Mouse (Mus musculus) mesoderm, embryonic 11.5 days (tissue): ENCODE measurements around the gene Por.
A peak's percentile ranks its signal among the peaks of the same experiment; 100 is the strongest.

ENCODE experiments used
- DNase-seq: peaks from one replicate; pipeline ENCODE4 v3.0.0-alpha.2; 2012; ENCODE audit warnings: low read depth, low spot score

Gene Por

DNA sequence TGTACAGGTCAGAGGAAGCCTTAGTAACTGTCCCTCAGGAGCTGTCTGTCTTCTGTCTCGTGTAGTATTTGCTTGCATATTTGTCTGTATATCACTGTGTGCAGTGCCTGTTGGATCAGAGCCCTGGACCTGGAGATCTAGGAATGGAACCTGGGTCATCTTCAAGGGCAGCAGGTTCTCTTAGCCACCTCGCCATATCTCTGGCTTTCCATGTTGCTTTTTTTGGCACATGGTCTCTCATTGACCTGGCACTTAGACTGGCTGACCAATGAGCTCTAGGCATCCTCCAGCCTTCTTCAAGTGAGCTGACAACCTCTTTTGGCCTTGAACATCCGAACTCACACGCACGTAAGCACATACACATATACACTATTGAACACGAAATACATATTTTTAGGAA is 32.4 kb downstream of the Por start:
- DNase-seq = no peak

DNA sequence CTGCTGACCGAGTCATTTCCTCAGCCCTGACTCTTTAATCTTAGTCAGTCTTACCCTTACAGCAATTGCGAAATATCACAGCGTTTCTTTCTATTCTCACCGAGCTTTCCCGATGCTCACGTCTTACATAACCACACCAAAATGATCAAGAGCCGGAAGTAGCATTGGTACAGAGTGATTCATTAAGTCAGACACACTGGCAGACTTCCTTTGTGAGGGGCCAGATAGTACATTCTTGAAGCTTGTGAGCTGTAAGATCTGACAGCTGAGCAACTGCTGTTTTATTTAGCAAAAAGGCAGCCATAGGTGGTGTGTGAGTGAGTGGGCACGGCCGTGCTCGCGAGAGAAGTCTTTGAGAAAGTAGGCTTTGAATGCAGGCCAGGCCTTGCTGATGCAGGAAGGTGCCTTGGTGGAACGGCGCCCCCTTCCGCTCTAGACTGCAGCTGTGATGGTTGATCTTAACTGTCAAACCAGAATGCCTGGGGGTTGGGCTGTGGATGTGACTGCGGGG is 32.9 kb downstream of the Por start:
- DNase-seq = no peak

DNA sequence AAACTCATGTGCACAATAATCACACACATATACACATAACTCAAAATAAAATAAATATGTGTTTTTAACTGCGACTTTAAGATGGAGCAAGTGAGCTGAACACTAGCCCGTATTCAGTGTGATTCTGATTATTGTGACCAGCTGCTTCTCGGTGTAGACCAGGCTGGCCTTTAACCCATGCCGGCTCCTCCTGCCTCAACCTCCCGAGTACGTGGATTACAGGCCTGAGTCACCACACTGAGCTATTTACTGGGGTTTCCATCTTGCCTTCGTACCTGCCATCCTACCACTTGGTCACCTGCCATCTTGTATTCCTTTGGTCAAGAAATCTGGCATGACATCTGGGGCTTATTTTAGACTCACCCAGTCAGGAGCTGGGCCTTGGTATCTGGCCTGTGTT is 33.6 kb downstream of the Por start:
- DNase-seq = no peak

DNA sequence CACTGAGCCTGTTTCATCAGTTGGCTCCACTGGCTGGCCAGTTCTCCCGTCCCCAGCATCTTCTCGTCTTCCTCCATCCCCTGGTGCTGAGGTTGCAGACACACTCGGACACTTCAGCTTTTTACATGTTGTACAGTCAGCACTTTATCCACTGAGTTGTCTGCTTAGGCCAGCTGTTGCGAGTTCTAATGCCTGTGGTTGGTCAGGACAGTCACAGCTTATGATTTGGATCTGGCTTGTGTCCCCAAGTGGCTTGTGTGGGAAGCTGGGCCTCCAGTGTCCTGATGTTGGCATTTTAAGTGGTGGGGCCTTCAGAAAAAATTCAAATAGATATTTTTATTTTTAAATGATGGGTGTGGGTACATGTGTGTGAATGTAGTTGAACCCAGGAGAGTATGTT is 35.5 kb downstream of the Por start:
- DNase-seq = no peak

DNA sequence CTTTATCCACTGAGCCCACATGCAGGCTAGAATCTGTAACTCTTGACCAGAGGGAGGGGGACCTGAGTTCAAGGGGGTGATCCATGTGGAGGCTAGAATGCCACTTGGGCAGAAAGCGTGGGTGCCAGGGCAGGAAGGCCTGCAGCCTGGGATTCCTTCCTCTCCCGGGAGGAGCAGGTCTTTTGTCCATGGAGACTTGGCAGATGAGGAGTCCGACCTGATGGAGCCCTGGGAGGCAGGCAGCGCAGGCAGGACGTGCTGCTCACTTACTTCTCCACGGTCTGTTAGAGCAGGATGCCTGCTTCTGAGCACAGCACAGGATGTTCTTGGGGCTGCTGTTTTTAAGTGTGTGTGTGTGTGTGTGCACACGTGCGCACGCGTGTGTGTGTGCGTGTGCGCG is 37.2 kb downstream of the Por start:
- DNase-seq = no peak

DNA sequence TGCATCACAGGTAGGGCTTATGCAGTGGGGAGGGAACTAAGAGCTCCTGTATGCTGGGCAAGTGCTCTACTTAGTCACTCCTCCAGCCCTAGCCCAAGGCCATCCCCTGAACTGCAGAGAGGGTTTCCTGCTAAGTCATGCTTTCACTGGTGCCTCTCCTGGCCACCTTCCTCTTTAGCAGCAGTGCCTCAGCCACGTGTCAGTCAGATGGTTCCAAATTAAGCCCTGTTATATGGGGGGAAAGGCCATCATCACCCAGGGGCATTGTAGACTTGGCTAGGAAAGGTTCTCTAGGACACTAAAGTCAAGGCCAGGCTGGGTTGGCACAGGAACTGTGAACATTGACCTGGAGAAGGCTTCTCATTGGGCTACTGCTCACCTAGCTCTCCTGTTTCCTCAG is 38.0 kb downstream of the Por start:
- no peak for DNase-seq

DNA sequence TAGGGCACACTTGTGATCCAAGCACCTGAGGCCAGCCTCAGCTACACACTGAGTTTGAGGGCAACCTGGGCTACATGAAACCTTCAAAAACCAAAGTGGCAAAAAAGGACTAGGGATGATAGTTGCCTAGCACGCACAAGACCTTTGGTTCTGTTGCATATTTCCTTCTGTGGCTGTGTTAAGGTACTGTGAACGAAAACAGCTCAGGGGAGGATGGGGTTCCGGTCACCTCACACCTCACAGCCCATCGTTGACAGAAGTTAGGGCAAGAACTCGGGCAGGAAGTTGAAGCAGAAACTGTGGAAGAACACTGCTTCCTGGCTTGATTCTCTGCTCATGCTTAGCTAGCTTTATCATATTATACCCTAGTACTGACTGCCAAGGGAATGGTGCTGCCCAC is 39.9 kb downstream of the Por start:
- no peak for DNase-seq

DNA sequence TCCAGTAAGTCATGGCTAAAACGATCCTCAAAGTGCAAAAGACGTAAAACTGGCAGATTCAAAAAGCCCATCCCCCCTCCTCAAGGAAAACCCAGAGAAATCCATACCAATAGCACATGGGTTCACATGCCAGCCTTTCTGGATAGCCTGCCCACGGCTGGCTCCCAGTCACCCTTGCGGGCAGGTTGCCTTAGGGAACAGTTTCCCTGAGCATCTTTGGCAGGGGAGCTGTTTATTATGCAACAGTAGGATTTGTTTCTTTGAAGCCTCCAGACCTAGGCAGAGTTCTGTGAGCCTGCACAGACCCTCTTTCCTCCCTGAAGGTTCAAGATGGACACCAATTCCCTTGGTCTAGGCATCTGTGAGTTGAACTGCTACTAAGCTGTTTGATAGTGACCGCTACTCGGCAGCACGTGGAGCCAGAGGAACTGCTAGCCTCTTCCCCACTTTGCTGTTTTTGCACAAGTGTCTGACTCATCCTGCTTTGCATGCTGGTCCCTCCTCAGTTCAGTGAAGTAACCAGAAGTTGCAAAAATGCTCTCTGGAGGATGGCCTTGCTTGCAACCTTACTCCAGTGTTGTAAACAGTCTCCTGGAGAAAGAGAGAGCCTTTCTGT is 40.9 kb downstream of the Por start:
- DNase-seq = no peak

DNA sequence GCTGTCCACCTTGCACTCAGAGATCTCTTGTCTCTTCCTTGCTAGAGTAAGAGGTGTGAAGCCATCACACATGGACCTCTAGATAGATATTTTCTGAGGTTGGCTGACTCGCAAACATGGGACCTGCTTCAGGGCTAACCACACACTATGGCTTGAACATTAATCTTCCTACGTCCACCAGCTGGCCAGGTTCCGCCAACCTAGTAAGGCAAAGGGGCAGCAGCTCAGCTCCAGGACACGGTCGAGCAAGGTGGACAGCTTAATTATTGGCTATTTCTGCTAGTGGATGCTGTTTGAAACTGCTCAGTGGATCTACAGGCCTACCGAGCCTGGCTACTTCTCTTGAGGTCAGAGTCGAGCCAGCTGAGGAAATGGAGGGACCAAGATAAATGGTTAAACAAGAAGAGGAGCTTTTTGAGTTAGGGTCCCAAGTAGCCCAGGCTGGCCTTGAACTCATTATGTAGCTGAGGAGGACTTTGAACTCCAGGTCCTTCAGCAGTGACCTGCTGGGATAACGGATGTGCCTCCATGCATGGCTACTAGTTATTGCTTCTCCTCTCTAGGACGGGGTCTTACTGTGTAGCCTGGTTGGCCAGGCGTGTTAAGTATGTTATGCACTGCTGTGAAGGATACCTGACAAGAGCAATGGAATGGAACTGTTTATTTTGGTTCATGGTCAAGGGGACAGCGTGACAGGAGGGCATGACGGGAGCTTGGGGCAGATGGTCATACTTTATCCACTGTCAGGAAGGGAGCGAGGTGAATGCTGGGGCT is 41.9 kb downstream of the Por start:
- DNase-seq = no peak

DNA sequence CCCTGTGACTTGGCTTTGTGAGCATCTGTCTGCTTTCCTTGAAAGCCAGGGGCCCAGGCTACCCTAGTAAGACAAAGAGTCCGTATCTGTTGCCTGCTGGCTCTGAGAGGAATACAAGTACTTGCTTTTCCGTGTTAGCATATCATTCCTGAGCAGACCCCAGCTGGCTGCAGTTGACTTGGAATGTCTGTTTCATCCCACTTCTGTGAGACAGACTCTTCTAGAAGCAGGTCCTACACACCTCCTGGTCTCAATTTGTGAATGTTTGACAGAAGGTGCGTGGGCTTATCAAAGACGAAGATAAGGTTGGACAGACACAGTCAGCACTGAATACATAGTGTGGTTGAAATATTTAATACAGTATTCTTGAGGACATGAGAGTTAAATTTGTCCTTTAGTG is 43.0 kb downstream of the Por start:
- no peak for DNase-seq

DNA sequence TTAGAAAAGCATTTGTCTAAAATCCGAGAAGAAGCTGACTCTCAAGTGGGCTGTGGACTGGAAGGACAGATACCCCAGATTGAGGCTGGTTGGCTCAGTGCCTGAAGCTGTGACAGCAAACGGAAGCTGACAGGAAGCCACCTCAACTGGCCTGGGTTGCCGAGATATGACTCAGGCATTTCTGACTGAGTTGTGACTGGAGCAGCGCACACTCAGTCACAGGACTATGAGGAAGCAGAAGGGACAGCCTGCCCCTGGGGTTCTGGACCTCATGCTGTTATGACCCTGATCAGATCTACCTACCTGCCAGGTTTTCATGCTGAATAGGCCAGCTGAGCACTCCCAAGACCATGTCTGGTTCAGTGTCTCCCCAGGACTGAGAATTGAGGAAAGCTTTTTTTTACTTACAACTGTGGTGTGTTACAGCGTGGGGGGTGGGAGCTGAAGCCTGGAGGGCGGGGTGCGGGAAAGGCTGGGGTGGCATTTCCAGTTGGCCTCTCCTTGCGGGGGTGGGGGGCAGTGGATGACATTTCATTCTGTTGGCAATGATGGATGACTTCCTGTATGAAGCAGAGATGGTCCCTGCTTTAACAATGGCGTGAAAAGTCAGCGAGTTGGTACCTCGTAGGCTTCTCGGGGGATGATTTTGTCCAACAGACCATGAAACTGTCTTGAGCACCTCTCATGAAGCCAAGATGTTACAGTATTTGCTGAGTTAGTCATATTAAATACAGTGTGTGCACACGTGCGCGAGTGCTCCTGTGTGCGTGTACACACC is 43.8 kb downstream of the Por start:
- no peak for DNase-seq

DNA sequence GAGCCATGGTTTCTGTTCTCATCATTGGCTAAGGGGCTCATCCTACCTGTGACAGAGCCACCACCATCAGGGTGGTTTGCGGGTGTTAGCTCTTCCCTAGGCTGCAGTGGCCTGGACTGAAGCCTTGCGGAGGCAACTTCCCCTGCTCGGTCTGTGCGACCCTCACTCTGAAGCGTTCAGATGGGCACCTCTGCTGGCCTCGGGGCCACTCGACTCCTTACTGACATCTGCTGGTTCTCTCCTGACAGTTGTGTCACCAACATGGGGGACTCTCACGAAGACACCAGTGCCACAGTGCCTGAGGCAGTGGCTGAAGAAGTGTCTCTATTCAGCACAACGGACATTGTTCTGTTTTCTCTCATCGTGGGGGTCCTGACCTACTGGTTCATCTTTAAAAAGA is 45.8 kb downstream of the Por start:
- no peak for DNase-seq

DNA sequence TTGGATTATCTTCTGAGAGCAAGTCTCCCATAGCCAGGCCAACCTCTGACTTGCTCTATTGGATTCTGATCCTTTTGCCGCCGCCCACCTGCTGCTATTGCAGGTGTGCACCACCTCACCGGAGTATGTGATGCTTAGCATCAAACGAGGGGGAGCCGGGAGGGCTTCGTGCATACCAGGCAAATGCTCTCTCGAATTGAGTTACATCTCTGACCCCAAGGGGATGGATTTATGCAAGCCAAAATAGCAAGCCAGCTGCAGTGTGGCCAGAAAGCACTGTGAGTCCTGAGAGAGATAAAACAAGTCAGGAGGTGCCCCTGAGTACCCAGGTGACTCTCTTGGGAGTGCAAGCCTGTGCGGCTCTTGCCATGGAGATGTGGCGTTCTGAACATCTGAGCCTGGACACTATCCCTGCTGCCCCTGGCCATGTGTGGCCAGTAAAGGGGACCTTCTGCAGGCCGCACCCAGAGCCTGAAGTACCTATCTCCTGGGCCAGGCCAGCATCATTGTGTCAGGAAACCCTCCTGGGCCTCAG is 49.8 kb downstream of the Por start:
- DNase-seq = no peak

DNA sequence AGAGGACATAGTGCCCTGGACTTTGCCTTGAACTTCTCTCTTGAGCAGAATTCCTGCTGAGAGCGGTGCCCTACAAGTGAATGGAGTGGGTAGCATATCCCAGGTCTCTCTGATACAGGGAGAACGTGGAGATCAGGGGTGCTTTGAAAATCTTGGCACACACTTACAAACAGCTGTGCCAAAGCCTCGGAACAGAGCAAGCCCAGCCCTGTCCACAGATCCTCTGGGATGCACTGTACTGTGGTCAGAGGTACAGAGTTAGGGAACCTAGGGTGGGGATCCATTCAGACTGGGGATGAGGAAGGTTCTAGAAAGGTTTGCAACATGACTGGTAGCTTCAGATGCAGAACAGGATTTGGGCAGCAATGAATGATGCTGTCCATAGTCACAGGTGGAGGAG is 50.3 kb downstream of the Por start:
- DNase-seq = no peak

DNA sequence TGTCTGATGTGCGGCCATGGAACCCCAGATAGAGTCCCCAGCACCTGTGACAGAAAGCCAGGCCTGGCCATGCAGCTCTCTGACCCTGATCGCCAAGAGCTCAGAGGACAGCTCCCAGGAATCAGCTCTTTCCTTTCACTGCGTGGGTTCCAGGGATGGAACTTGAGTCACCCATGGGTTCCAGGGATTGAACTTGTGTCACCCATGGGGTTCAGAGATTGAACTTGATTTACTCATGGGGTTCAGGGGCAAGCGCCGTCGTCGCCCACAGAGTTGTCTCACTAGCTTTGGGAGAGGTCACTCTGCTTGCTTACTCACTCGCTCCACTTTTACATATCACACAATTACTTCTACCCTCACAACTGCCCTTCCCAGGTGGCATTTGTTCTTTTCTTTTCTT is 51.2 kb downstream of the Por start:
- DNase-seq = no peak

DNA sequence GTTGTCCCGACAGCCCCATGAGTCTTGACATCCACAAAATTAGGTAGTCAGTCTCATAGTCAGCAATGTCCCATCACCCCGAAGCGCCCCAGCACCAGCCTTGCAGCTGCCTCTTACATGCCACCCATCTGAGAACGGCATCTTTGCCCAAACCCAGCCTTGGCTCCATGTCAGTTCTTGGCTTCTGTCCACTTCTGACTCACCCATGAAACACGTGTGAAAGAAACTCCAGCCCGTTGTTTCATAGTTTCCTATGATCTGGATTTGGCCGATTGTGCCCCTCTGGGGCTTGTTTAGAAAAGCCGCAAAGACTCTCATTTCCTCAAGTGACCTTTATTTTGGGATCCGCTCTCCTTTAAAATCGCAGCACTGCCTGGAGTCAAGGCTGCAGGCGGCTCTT is 52.3 kb downstream of the Por start:
- no peak for DNase-seq

DNA sequence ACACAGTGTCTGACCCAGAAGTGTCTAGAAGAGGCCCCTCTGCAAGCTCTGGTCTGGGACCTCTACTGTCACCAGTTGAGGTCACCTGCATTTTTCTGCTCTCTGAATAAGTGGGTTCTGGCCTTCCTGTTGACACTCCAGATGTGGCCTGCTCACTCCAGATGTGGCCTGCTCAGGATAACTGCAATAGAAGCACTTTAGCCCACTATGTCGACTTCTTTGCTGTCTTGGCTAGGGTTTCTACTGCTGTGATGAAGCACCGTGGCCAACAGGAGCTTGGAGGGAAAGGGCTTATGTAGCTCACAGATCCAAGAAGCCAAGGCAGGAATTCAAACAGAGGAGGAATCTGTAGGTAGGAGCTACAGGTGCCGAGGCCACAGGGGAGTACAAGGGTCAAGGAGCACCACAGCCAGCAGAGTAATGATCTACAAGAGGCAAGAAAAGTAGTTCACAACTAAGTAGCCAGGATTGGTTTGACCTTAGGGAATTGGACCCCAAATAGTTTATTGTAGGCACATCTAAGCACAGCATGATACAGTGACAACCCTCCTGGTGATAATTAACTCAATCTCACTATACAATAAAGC is 53.4 kb downstream of the Por start:
- DNase-seq = no peak

DNA sequence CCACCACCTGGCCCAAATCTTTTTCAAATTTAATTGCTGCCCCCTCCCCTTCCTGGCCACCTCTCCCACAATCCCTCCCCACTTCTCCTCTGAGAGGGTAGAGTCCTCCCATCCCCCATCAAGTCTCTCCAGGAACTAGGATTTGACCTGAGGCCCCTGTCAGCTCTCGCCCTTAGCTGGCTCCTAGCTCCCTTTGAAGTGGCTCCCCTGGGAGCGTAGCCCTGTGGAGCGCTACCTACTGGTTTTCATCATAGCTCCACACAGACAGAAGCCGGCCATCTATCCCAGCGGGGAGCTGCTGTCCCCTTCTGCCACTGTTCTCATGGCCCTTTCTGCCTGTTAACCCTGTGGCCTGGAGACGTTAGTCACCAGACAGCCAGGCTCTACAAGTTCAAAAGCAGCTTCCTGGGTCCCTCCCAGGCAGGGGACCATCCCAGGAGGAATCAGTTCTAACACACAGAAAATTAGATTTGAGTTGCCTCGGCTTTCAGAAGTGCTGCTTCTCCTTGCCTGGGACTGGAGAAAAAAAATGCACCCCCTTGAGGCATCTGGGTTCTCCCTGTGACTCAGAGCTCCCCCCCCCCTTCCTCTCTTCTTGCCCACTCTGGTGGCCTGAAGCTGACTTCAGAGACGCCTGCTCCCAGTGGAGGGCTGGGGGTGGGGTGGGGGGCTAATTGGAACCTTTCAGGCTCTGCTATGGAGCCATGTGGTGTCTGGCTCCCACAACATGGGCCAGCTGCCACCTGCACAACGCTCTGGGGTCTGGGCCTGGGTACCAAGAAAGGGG is 54.9 kb downstream of the Por start:
- peak; percentile 72 for DNase-seq

DNA sequence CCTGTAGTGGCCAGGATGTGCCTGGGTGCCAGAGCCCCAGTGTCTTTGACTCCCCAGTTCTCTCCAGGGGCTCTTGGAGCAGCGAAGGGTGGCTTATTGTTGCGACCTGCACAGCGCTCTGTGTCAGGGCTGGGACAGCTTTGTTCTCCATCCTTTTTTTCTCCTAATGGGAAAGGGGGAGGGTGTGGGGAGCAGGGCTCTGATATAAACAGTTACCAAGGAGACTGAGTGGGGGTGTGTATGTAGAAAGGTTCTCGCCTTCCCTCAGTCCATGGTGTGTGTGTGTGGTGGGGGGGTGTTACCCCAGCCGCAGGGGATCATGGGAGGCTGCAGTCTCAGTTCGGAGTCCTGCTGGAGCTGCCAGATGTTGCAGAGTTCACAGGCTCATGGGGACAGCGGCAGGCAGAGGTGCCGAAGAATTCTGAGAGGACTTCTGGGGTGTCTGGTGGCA is 55.6 kb downstream of the Por start:
- DNase-seq = peak; percentile 78

DNA sequence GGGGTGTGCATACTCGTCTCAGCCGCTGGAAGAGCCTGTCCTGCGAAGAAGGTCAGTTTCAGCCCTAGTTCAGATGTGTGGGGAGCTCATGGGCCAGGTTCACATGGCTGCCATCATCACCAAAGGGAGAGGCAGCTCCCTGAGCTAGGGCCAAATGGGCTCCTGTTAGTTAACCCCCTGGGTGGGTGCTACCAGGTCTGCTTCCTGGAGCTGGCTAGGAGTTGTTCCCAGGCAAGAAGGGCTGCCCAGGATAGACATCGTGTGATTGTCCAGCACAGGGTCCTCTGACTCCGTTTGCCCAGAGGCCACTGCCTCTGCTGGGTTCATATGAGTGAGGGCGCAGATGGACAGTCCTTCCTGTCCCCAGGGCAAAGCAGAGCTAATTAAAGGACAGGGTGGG is 56.2 kb downstream of the Por start:
- no peak for DNase-seq
